Mouse (Mus musculus): Measurements from ENCODE around the gene 4930402H24Rik. TPM values are rescaled to one million over a fixed set of nuclear protein-coding genes. Genes with fewer than 3 reads are reported as not detected.

The 4930402H24Rik gene
- polyA plus RNA-seq, 1 experiment, result 71.8 TPM

DNA sequence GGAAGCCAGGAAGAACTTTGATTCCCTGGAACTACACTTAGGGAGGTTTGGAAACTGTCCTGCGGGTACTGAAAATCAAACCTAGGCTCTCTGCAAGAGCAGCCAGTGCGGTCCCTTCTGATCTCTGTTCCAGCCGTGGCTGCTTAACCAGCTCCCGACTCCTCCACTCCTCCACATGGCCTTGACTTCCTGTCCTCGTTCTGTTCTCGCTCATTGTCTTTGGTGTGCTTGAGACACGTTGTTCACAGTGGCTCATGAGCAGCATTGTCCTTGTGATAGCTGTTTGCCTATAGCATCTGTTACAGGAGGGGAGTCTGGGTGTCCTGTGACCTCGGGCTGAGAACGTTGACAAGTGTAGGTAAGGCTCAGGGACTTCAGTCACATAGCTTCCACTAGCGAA is 229.0 kb downstream of the 4930402H24Rik start:
- no peak for TF ChIP-seq CTCF (IDR thresholded peaks at IDR 0.05; ENCODE audit: control insufficient read depth, insufficient read depth, insufficient replicate concordance, low read depth, low read length)
- TF ChIP-seq POLR2A (IDR thresholded peaks at IDR 0.05; ENCODE audit: control insufficient read depth, low read depth, low read length), result no peak
- H3K4me3 ChIP-seq (ENCODE audit: control insufficient read depth, low read depth, low read length), result no peak overlapping the region
- peaks cover 10% of the 10 kb centered on the region for H3K36me3 ChIP-seq (ENCODE audit: control insufficient read depth, insufficient read depth, low read length)
- 0 out of 2 replicates have a peak, but pooled peaks cover 2% of the 10 kb centered on the region for H3K4me1 ChIP-seq (ENCODE audit: control insufficient read depth, insufficient read depth, low read length)
- peak overlapping the region; percentile 3; the same call in 1 of the 2 replicates for H3K27ac ChIP-seq (ENCODE audit: control insufficient read depth, insufficient read depth, low read depth, low read length)
- no peaks in the 10 kb centered on the region for H3K27me3 ChIP-seq (ENCODE audit: control insufficient read depth, insufficient read depth, low read length)

DNA sequence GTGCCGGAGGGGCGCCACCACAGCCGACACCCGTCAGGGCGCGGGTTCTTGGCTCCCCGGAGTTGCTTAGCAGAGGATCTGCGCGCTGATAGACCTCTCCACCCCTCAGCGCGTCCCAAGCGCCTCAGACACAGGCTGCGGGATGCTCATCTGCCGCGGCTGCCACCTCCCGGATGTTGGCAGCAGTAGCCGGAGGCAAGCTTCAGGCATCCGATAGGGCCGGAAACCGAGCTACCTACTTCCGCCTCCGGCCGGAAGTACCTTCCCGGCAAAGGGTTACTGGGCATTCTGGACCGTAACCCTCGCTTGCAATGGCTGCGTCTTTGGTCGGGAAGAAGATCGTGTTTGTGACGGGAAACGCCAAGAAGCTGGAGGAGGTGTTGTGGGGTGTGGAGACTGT is 238.6 kb downstream of the 4930402H24Rik start, which contains the start of gene Itpa:
Itpa (plus strand) TSS at position 52 of the 400 bp plus-strand sequence.
- peak within 1 kb of the TSS; percentile 96 for H3K4me3 ChIP-seq (ENCODE audit: control insufficient read depth, low read depth, low read length)
- peak; percentile 70 for TF ChIP-seq POLR2A (IDR thresholded peaks at IDR 0.05; ENCODE audit: control insufficient read depth, low read depth, low read length)
- no peak; the same call in 1 of the 2 replicates for TF ChIP-seq CTCF (IDR thresholded peaks at IDR 0.05; ENCODE audit: control insufficient read depth, insufficient read depth, insufficient replicate concordance, low read depth, low read length)
- peaks cover 13% of the 10 kb centered on the region for H3K4me1 ChIP-seq (ENCODE audit: control insufficient read depth, insufficient read depth, low read length)
- peak within 1 kb of the TSS; percentile 83 for H3K27ac ChIP-seq (ENCODE audit: control insufficient read depth, insufficient read depth, low read depth, low read length)
- H3K27me3 ChIP-seq (ENCODE audit: control insufficient read depth, insufficient read depth, low read length), result no peaks in the 10 kb centered on the region
- no peaks in the 10 kb centered on the region; the same call in none of the 2 replicates for H3K36me3 ChIP-seq (ENCODE audit: control insufficient read depth, insufficient read depth, low read length)

DNA sequence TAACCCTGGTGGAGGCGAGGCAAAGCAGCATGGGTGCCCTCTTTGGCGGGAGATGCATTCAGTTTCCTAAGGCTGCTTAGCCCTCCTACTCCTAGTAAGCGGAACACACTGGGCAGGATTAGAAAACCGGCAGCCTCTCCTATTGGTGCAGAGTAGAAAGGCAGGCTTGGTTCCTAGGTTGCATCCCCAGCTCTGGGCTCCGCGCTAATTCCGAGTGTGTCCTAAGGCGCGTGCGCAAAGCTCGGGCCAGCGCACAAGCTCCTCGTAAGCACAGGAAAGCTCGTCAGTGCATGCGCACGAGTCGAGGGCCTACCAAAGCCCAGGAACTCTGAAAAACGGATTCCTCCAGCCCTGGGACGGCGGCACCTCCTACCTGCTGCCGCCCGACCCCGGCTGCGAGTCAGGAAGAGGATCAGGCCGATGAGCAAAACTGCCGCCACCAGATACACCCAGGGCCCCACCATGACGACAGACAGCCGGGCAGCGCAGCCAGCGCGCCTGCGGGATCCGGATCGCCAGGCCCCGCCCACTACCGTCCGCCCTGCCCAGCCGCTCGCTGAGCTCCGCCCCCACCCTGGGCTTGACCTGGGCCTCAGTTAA is 242.0 kb downstream of the 4930402H24Rik start, which contains the start of gene Ddrgk1:
Ddrgk1 (minus strand) TSS at position 558 of the 600 bp plus-strand sequence.
- peak within 1 kb of the TSS; percentile 99 for H3K27ac ChIP-seq (ENCODE audit: control insufficient read depth, insufficient read depth, low read depth, low read length)
- H3K4me1 ChIP-seq (ENCODE audit: control insufficient read depth, insufficient read depth, low read length), result peaks cover 13% of the 10 kb centered on the region
- no peaks in the 10 kb centered on the region for H3K36me3 ChIP-seq (ENCODE audit: control insufficient read depth, insufficient read depth, low read length)
- H3K27me3 ChIP-seq (ENCODE audit: control insufficient read depth, insufficient read depth, low read length), result no peaks in the 10 kb centered on the region
- TF ChIP-seq POLR2A (IDR thresholded peaks at IDR 0.05; ENCODE audit: control insufficient read depth, low read depth, low read length), result peak; percentile 89
- no peak for TF ChIP-seq CTCF (IDR thresholded peaks at IDR 0.05; ENCODE audit: control insufficient read depth, insufficient read depth, insufficient replicate concordance, low read depth, low read length)
- H3K4me3 ChIP-seq (ENCODE audit: control insufficient read depth, low read depth, low read length), result peak within 1 kb of the TSS; percentile 95

DNA sequence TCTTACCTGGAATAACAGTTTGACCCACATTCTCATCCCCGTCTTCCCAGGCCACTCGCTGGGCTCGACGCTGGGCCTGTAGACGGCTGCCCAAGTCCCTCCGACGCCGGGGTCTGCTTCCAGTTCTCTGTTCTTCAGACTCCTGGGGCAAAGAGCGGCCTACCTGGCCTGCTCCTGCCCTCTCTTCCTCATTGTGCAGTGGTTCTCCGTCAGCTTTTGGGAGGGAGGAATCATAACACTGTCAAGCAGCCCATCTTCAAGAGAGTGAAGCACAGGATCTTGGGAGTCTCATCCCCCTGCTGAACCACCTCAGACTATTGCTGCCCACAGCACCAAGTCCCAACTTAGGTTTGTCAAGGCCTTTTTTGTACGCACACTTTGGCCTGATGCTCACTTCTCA is 242.9 kb downstream of the 4930402H24Rik start:
- TF ChIP-seq POLR2A (IDR thresholded peaks at IDR 0.05; ENCODE audit: control insufficient read depth, low read depth, low read length), result no peak
- no peak for TF ChIP-seq CTCF (IDR thresholded peaks at IDR 0.05; ENCODE audit: control insufficient read depth, insufficient read depth, insufficient replicate concordance, low read depth, low read length)
- Histone ChIP-seq H3K4me1 (ENCODE audit: control insufficient read depth, insufficient read depth, low read length) (peaks cover 12% of the 10 kb centered on the region), H3K27ac (ENCODE audit: control insufficient read depth, insufficient read depth, low read depth, low read length) (no peak overlapping the region), H3K36me3 (ENCODE audit: control insufficient read depth, insufficient read depth, low read length) (no peaks in the 10 kb centered on the region; the same call in 1 of the 2 replicates), H3K27me3 (ENCODE audit: control insufficient read depth, insufficient read depth, low read length) (no peaks in the 10 kb centered on the region), H3K4me3 (ENCODE audit: control insufficient read depth, low read depth, low read length) (no peak overlapping the region)

- TF ChIP-seq POLR2A (IDR thresholded peaks at IDR 0.05; ENCODE audit: control insufficient read depth, low read depth, low read length), result no peak
- no peak for TF ChIP-seq CTCF (IDR thresholded peaks at IDR 0.05; ENCODE audit: control insufficient read depth, insufficient read depth, insufficient replicate concordance, low read depth, low read length)
- Histone ChIP-seq H3K4me1 (ENCODE audit: control insufficient read depth, insufficient read depth, low read length) (peaks cover 3% of the 10 kb centered on the region), H3K36me3 (ENCODE audit: control insufficient read depth, insufficient read depth, low read length) (no peaks in the 10 kb centered on the region; the same call in 1 of the 2 replicates), H3K4me3 (ENCODE audit: control insufficient read depth, low read depth, low read length) (no peak overlapping the region), H3K27me3 (ENCODE audit: control insufficient read depth, insufficient read depth, low read length) (no peaks in the 10 kb centered on the region), H3K27ac (ENCODE audit: control insufficient read depth, insufficient read depth, low read depth, low read length) (no peak overlapping the region)
These were observed 247.7 kb downstream of the 4930402H24Rik start for GRCm38 (mm10) chr2:130658530-130658929.

GRCm38 (mm10) chr2:130657541-130657940 is 248.7 kb downstream of the 4930402H24Rik start:
- no peak for TF ChIP-seq CTCF (IDR thresholded peaks at IDR 0.05; ENCODE audit: control insufficient read depth, insufficient read depth, insufficient replicate concordance, low read depth, low read length)
- TF ChIP-seq POLR2A (IDR thresholded peaks at IDR 0.05; ENCODE audit: control insufficient read depth, low read depth, low read length), result no peak
- no peaks in the 10 kb centered on the region; the same call in 1 of the 2 replicates for H3K36me3 ChIP-seq (ENCODE audit: control insufficient read depth, insufficient read depth, low read length)

DNA sequence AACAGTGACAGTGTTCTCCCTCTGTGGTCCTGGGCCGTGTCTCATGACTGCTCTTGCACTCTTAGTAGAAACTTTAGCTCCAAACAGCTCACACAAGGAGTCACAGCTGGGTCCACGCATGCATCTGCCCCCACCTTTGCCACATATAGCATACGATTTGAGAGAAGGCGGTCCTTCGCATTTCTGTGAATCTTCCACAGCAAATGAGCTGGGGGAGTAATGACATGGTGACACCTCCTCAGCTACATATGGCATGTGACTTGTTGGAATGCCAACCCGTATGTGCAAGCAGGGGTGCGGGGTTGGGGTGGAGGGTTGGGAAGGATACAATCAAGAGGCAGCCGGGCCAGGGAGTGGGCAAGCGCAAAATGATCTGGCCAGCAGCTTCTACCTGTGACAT is 249.7 kb downstream of the 4930402H24Rik start:
- TF ChIP-seq POLR2A (IDR thresholded peaks at IDR 0.05; ENCODE audit: control insufficient read depth, low read depth, low read length) (no peak), CTCF (IDR thresholded peaks at IDR 0.05; ENCODE audit: control insufficient read depth, insufficient read depth, insufficient replicate concordance, low read depth, low read length) (no peak)
- Histone ChIP-seq H3K4me3 (ENCODE audit: control insufficient read depth, low read depth, low read length) (no peak overlapping the region), H3K4me1 (ENCODE audit: control insufficient read depth, insufficient read depth, low read length) (no peaks in the 10 kb centered on the region), H3K27ac (ENCODE audit: control insufficient read depth, insufficient read depth, low read depth, low read length) (no peak overlapping the region), H3K27me3 (ENCODE audit: control insufficient read depth, insufficient read depth, low read length) (no peaks in the 10 kb centered on the region), H3K36me3 (ENCODE audit: control insufficient read depth, insufficient read depth, low read length) (no peaks in the 10 kb centered on the region; the same call in 1 of the 2 replicates)

More at GRCm38 (mm10) chr2:130657541-130657940, 248.7 kb downstream of the 4930402H24Rik start:
- no peak overlapping the region for H3K4me3 ChIP-seq (ENCODE audit: control insufficient read depth, low read depth, low read length)
- H3K4me1 ChIP-seq (ENCODE audit: control insufficient read depth, insufficient read depth, low read length), result no peaks in the 10 kb centered on the region
- no peaks in the 10 kb centered on the region for H3K27me3 ChIP-seq (ENCODE audit: control insufficient read depth, insufficient read depth, low read length)
- no peak overlapping the region for H3K27ac ChIP-seq (ENCODE audit: control insufficient read depth, insufficient read depth, low read depth, low read length)

Other genes with a start within 250 kb of the 4930402H24Rik start
- 31.0 and 37.0 TPM in 2 replicates for gene Ddrgk1, start 241.7 kb downstream of the 4930402H24Rik start, polyA plus RNA-seq (2012; rRNA removed)
- 26.1 and 26.2 TPM in 2 replicates for gene Itpa, start 238.8 kb downstream of the 4930402H24Rik start, polyA plus RNA-seq (2012; rRNA removed)
- gene Slc4a11, start 208.9 kb downstream of the 4930402H24Rik start, polyA plus RNA-seq (2012; rRNA removed), result 1.5 and 1.6 TPM in 2 replicates
- 4.8 and 5.5 TPM in 2 replicates for gene Atrn, start 89 bp upstream of the 4930402H24Rik start, polyA plus RNA-seq (2012; rRNA removed)
- gene Gfra4, start 136.7 kb upstream of the 4930402H24Rik start, polyA plus RNA-seq (2012; rRNA removed), result 58.3 and 63.5 TPM in 2 replicates
- gene Adam33, start 157.4 kb upstream of the 4930402H24Rik start, polyA plus RNA-seq (2012; rRNA removed), result 2.8 and 3.1 TPM in 2 replicates
- gene Siglec1, start 180.4 kb upstream of the 4930402H24Rik start, polyA plus RNA-seq (2012; rRNA removed), result 0.61 and 0.88 TPM in 2 replicates
- 5.4 and 6.6 TPM in 2 replicates for gene Hspa12b, start 220.9 kb upstream of the 4930402H24Rik start, polyA plus RNA-seq (2012; rRNA removed)
- not detected in 2 replicates for gene Gm11037, start 227.1 kb upstream of the 4930402H24Rik start, polyA plus RNA-seq (2012; rRNA removed)